In the genomic region with DNA sequence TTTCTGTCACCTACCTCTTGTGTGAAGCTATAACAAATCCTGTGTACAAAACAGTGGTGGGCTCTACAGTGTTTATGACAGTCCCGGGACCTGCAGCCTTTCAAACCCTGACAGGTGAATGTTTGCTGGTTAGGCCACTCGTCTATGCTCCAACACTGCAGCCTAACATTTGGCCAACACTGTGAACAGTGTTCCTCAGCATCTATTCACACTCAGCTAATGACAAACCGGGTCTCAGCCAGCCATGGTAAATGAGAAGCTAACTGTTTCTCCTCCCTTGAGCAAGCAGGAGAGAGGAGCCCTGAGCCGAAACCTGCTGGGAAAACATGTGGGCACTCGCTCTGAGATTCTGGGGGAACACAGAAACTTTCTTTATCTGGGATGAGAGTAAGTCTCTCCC, we compare ENCODE assay signal across 25 mouse cellular contexts.
"Had no signal": no experiment of that assay in that cellular context is flagged by ENCODE, and none has a peak within 500 bp of the region (broad histone marks: within the 10 kb centered on the region; RNA-seq: fewer than 3 reads in every experiment).

No protein-coding gene starts in this region.

- H3K9me3 ChIP-seq: embryonic facial prominence, embryonic 10.5 days; embryonic facial prominence, embryonic 12.5 days; embryonic facial prominence, embryonic 13.5 days; embryonic facial prominence, embryonic 15.5 days; forebrain, embryonic 12.5 days; forebrain, embryonic 13.5 days; forebrain, embryonic 15.5 days had no signal

- H3K36me3 ChIP-seq: embryonic facial prominence, embryonic 10.5 days; embryonic facial prominence, embryonic 12.5 days; embryonic facial prominence, embryonic 13.5 days; embryonic facial prominence, embryonic 15.5 days; forebrain, embryonic 10.5 days; forebrain, embryonic 12.5 days; forebrain, embryonic 15.5 days had no signal

- H3K27me3 ChIP-seq: embryonic facial prominence, embryonic 12.5 days; embryonic facial prominence, embryonic 13.5 days; embryonic facial prominence, embryonic 15.5 days; forebrain, embryonic 12.5 days; forebrain, embryonic 13.5 days; forebrain, embryonic 15.5 days had no signal

- H3K4me1 ChIP-seq: embryonic facial prominence, embryonic 12.5 days; embryonic facial prominence, embryonic 13.5 days; embryonic facial prominence, embryonic 15.5 days; forebrain, embryonic 10.5 days; forebrain, embryonic 12.5 days; forebrain, embryonic 13.5 days; forebrain, embryonic 15.5 days had no signal

- H3K4me3 ChIP-seq: embryonic facial prominence, embryonic 10.5 days; embryonic facial prominence, embryonic 12.5 days; embryonic facial prominence, embryonic 13.5 days; embryonic facial prominence, embryonic 15.5 days; erythroblast, embryonic 14.5 days; forebrain, embryonic 10.5 days; forebrain, embryonic 12.5 days; forebrain, embryonic 13.5 days; forebrain, embryonic 15.5 days; gastrocnemius, adult 2 months; heart, adult 2 months had no signal

- DNase-seq: cerebellum, adult 2 months; cerebellum, adult 8-10 months; cerebellum, adult 9-10 months; cerebellum, adult 9-11 months; cerebellum, postnatal 10 days; cerebellum, postnatal 14 days; cerebellum, postnatal 25 days; cerebellum, postnatal 36 days; embryo, embryonic 11 days; forebrain, postnatal 0 days; gastrocnemius, adult 2 months; gastrocnemius, postnatal 10 days; gastrocnemius, postnatal 14 days; gastrocnemius, postnatal 25 days; gastrocnemius, postnatal 36 days; heart, adult 2 months had no signal

- H3K27ac ChIP-seq: embryonic facial prominence, embryonic 10.5 days; embryonic facial prominence, embryonic 12.5 days; embryonic facial prominence, embryonic 13.5 days; embryonic facial prominence, embryonic 15.5 days; forebrain, embryonic 10.5 days; forebrain, embryonic 12.5 days; forebrain, embryonic 13.5 days; forebrain, embryonic 15.5 days; gastrocnemius, adult 2 months; heart, adult 2 months had no signal
